Mouse (Mus musculus) E14TG2a.4 (cell line): ENCODE measurements around the gene Mcpt1.
"Not testable (repeated sequence)": the region's sequence is repeated elsewhere in the genome, so short reads cannot be mapped to it uniquely, and the experiment has no call there.

Source experiments
- CTCF ChIP-seq: conservative IDR thresholded peaks from 2 replicates; pipeline ENCODE4 v1.5.1; 2014; ENCODE audit warnings: low read length
- NANOG ChIP-seq: IDR thresholded peaks from 2 replicates; pipeline ENCODE4 v1.6.1; 2014; ENCODE audit warnings: borderline replicate concordance, low read length, mixed read lengths
- POU5F1 ChIP-seq: IDR thresholded peaks from 2 replicates; pipeline ENCODE4 v1.6.1; 2014; ENCODE audit warnings: low read length, borderline replicate concordance

- not testable (repeated sequence) for TF ChIP-seq CTCF, POU5F1, NANOG
Measured at GRCm38 (mm10) chr14:56017671-56018070, at the start of gene Mcpt1.
